Mouse (Mus musculus) embryonic fibroblast, embryonic 13.5 days (primary cell): ENCODE results near the gene Ephb1.

Experiments used
- CTCF ChIP-seq: IDR thresholded peaks from 2 replicates; pipeline ENCODE4 v1.5.1; 2011; ENCODE audit warnings: mild to moderate bottlenecking, control low read depth, low read length, moderate library complexity, borderline replicate concordance; ENCODE audit not compliant: insufficient read depth
- POLR2A ChIP-seq: IDR thresholded peaks from 2 replicates; pipeline ENCODE4 v1.6.1; 2011; ENCODE audit warnings: low read depth, mild to moderate bottlenecking, control low read depth, low read length, moderate library complexity

- TF ChIP-seq POLR2A (no peak), CTCF (no peak)
Observed at GRCm38 (mm10) chr9:102345474-102345873, 9.0 kb downstream of the Ephb1 start.
